Mouse (Mus musculus): ENCODE data around the gene Prss54. TPM values are rescaled to one million over a fixed set of nuclear protein-coding genes. Genes with fewer than 3 reads are reported as not detected.

The Prss54 gene
- polyA plus RNA-seq, 1 experiment from 2014 or later: not detected

DNA sequence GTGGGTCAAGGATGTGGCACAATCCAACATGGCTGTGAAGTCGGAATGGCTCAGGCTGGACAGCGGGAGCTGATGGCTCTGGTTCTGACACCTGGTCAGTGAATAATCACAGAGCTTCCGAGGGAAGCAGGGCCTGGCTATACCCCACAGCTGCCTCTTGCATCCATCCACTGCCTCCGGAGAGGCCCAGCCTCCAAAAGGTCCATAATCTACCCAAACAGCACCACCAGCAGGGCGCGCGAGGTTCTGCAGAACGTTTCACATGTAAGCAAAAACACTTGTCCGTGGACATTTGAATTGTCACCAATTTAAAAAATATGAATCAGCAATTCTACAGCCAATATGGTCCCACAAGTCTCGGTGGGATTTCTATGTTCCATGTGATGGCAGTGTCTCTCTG is 13.1 kb upstream of the Prss54 start:
- no peaks in the 10 kb centered on the region for H3K4me1 ChIP-seq (replicated peaks; ENCODE audit: control insufficient read depth, insufficient read depth, low read length)
- no peak overlapping the region for H3K9ac ChIP-seq (ENCODE audit: low read length)
- no peaks in the 10 kb centered on the region; the same call in 1 of the 2 replicates for H3K9me3 ChIP-seq (ENCODE audit: control insufficient read depth, low read length)
- ATAC-seq (replicated peaks; ENCODE audit: low FRiP score) (no peak), DNase-seq (ENCODE audit: low spot score) (no peak)
- 61% methylated on average over 10 of the region's 10 CpGs for WGBS
- H3K4me2 ChIP-seq (ENCODE audit: low read depth, low read length, severe bottlenecking): no peak overlapping the region
- no peak overlapping the region for H3K4me3 ChIP-seq (ENCODE audit: low read depth, low read length)
- no peaks in the 10 kb centered on the region for H3K36me3 ChIP-seq (ENCODE audit: control insufficient read depth, insufficient read depth, low read length)
- H3K27me3 ChIP-seq (ENCODE audit: control insufficient read depth, insufficient read depth, low read length): no peaks in the 10 kb centered on the region
- no peak overlapping the region for H3K27ac ChIP-seq (ENCODE audit: low read depth, low read length)

DNA sequence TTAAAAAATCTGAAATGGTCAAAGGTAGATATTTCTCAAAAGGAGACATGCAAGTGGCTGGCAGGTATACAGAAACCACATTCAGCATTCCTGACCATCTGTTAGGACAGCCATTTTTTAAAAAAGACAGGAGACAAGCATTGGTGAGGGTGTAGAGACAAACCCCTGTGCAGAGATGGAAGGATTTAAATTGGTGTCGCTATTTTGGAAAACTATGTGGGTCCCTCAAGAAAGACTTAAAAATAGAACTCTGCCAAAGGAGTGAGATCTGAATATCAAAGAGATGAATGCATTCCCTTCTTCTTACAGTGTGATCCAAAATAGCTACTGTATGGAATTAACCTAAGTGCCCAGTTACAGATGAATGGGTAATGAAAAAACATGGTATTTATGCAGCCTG is 11.2 kb upstream of the Prss54 start:
- Histone ChIP-seq H3K4me3 (ENCODE audit: low read depth, low read length) (no peak overlapping the region), H3K4me1 (replicated peaks; ENCODE audit: control insufficient read depth, insufficient read depth, low read length) (no peaks in the 10 kb centered on the region), H3K27me3 (ENCODE audit: control insufficient read depth, insufficient read depth, low read length) (no peaks in the 10 kb centered on the region), H3K9ac (ENCODE audit: low read length) (no peak overlapping the region), H3K4me2 (ENCODE audit: low read depth, low read length, severe bottlenecking) (no peak overlapping the region), H3K36me3 (ENCODE audit: control insufficient read depth, insufficient read depth, low read length) (no peaks in the 10 kb centered on the region), H3K9me3 (ENCODE audit: control insufficient read depth, low read length) (no peaks in the 10 kb centered on the region; the same call in 1 of the 2 replicates), H3K27ac (ENCODE audit: low read depth, low read length) (no peak overlapping the region)
- DNase-seq (ENCODE audit: low spot score) (no peak), ATAC-seq (replicated peaks; ENCODE audit: low FRiP score) (no peak)
- 85% methylated on average over 1 of the region's 1 CpGs for WGBS

DNA sequence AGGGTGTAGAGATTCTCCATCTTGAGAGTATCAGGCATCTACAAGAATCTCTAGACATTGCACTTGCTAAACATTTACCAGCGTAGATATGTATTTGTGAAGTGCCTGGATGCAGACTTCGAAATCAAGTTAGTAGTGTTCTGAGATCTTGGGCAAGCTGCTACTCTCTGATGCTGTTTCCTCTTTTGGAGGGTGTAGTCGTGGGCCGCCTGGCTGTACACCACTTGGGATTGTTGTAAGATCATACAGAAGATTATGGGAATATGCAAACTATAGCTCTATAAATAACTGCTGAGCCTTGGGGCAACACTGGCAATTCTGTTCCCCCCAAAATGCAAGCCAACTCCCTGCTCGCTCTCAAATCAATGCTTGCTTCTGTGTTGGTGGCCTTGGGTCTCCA is 3.0 kb downstream of the Prss54 start:
- DNase-seq (ENCODE audit: low spot score): no peak
- H3K4me1 ChIP-seq (replicated peaks; ENCODE audit: control insufficient read depth, insufficient read depth, low read length): no peaks in the 10 kb centered on the region
- H3K27me3 ChIP-seq (ENCODE audit: control insufficient read depth, insufficient read depth, low read length): no peaks in the 10 kb centered on the region
- H3K27ac ChIP-seq (ENCODE audit: low read depth, low read length): no peak overlapping the region
- WGBS: 84% methylated on average over 5 of the region's 5 CpGs
- no peak for ATAC-seq (replicated peaks; ENCODE audit: low FRiP score)
- no peak overlapping the region for H3K9ac ChIP-seq (ENCODE audit: low read length)
- no peaks in the 10 kb centered on the region for H3K36me3 ChIP-seq (ENCODE audit: control insufficient read depth, insufficient read depth, low read length)
- no peak overlapping the region for H3K4me3 ChIP-seq (ENCODE audit: low read depth, low read length)
- no peaks in the 10 kb centered on the region for H3K9me3 ChIP-seq (ENCODE audit: control insufficient read depth, low read length)
- no peak overlapping the region for H3K4me2 ChIP-seq (ENCODE audit: low read depth, low read length, severe bottlenecking)

DNA sequence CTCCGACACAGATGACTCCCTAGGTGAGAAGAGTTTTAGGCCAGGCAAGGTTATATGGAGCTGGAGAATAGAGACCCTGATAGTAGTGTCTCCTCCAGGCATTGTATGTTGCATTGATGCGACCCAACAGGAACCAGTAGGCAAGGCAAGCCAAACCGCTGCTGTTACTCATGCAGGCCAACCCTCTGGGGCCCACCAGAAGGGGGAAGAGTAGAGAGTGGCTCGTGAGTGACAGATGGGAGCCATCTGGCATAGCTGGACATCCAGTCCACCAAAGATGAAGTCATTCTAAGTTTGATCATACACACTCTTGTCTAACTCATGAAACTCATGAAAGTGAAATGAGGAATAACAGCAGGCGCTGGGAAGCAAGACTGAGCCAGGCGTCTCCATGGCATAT is 9.3 kb downstream of the Prss54 start:
- WGBS: 90% methylated on average over 6 of the region's 6 CpGs
- no peaks in the 10 kb centered on the region for H3K36me3 ChIP-seq (ENCODE audit: control insufficient read depth, insufficient read depth, low read length)
- no peaks in the 10 kb centered on the region for H3K9me3 ChIP-seq (ENCODE audit: control insufficient read depth, low read length)
- no peak overlapping the region for H3K4me2 ChIP-seq (ENCODE audit: low read depth, low read length, severe bottlenecking)
- no peak overlapping the region for H3K9ac ChIP-seq (ENCODE audit: low read length)
- DNase-seq (ENCODE audit: low spot score) (no peak), ATAC-seq (replicated peaks; ENCODE audit: low FRiP score) (no peak)
- H3K4me1 ChIP-seq (replicated peaks; ENCODE audit: control insufficient read depth, insufficient read depth, low read length): no peaks in the 10 kb centered on the region
- H3K4me3 ChIP-seq (ENCODE audit: low read depth, low read length): no peak overlapping the region
- no peak overlapping the region for H3K27ac ChIP-seq (ENCODE audit: low read depth, low read length)
- no peaks in the 10 kb centered on the region for H3K27me3 ChIP-seq (ENCODE audit: control insufficient read depth, insufficient read depth, low read length)

DNA sequence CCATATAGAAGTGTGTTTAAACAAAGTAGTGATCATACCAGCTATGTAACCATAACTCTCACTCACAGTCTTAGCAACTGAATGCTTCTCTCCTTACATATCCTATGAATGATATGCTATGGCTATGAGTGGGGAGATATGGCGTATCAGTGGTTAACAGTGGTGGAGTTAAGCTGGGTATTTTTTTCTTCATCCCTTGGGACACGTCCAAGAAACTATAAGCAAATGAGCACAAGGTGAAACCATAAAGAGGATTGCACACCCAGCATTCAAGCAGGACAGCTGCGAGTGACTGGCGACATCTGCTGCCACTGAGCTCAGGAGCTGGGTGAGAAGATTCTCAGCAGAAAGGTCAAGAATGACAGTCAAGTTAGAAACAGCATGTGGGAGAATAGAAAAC is 9.9 kb downstream of the Prss54 start:
- Histone ChIP-seq H3K27ac (ENCODE audit: low read depth, low read length) (no peak overlapping the region), H3K4me1 (replicated peaks; ENCODE audit: control insufficient read depth, insufficient read depth, low read length) (no peaks in the 10 kb centered on the region), H3K4me3 (ENCODE audit: low read depth, low read length) (no peak overlapping the region), H3K9ac (ENCODE audit: low read length) (no peak overlapping the region), H3K9me3 (ENCODE audit: control insufficient read depth, low read length) (no peaks in the 10 kb centered on the region), H3K36me3 (ENCODE audit: control insufficient read depth, insufficient read depth, low read length) (no peaks in the 10 kb centered on the region), H3K27me3 (ENCODE audit: control insufficient read depth, insufficient read depth, low read length) (no peaks in the 10 kb centered on the region), H3K4me2 (ENCODE audit: low read depth, low read length, severe bottlenecking) (no peak overlapping the region)
- ATAC-seq (replicated peaks; ENCODE audit: low FRiP score): no peak
- WGBS: 83% methylated on average over 4 of the region's 4 CpGs
- DNase-seq (ENCODE audit: low spot score): no peak

DNA sequence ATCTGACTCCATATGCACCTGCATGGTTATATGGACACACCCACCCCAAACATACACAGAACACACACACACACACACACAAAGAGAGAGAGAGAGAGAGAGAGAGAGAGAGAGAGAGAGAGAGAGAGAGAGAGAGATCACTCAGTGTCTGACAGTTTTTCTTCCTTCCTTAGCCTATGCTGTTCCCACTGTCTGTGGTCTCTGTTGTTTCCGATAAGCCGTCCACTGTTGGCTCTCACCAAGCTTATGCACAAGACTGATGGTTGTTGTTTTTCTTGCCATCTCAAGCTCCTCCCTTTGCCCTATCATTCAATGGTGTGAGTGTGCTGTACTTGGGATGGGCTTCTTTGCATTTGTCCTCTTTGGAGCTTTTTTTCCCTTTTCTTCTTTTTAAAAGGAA is 20.2 kb downstream of the Prss54 start:
- DNase-seq (ENCODE audit: low spot score) (no peak), ATAC-seq (replicated peaks; ENCODE audit: low FRiP score) (no peak)
- no peak overlapping the region for H3K4me2 ChIP-seq (ENCODE audit: low read depth, low read length, severe bottlenecking)
- H3K27ac ChIP-seq (ENCODE audit: low read depth, low read length): no peak overlapping the region
- H3K9me3 ChIP-seq (ENCODE audit: control insufficient read depth, low read length): no peaks in the 10 kb centered on the region
- H3K36me3 ChIP-seq (ENCODE audit: control insufficient read depth, insufficient read depth, low read length): no peaks in the 10 kb centered on the region
- no peaks in the 10 kb centered on the region for H3K27me3 ChIP-seq (ENCODE audit: control insufficient read depth, insufficient read depth, low read length)
- H3K9ac ChIP-seq (ENCODE audit: low read length): no peak overlapping the region
- H3K4me1 ChIP-seq (replicated peaks; ENCODE audit: control insufficient read depth, insufficient read depth, low read length): no peaks in the 10 kb centered on the region
- whole genome bisulfite sequencing: 94% methylated on average over 2 of the region's 2 CpGs
- H3K4me3 ChIP-seq (ENCODE audit: low read depth, low read length): no peak overlapping the region

DNA sequence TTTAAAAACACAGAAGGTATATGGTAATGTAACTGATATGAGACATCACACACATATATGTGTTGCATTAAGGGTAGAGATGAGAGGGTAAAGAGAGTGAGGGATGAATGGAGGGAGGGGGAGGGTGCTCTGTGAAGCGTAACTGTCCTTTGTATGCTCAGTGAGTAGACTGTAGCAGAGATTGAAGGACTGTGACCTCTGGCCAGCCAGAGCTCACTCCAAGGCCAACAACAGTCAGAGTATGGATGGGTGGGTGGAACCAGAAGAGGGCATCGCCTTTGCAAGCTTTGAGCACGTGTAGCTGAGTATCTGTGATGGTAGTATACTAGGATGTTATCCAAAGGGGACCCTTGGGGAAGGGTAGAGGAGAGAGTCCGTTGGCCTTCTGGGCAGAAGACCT is 24.6 kb downstream of the Prss54 start:
- H3K27ac ChIP-seq (ENCODE audit: low read depth, low read length): no peak overlapping the region
- WGBS: 75% methylated on average over 4 of the region's 4 CpGs
- no peak for DNase-seq (ENCODE audit: low spot score)

DNA sequence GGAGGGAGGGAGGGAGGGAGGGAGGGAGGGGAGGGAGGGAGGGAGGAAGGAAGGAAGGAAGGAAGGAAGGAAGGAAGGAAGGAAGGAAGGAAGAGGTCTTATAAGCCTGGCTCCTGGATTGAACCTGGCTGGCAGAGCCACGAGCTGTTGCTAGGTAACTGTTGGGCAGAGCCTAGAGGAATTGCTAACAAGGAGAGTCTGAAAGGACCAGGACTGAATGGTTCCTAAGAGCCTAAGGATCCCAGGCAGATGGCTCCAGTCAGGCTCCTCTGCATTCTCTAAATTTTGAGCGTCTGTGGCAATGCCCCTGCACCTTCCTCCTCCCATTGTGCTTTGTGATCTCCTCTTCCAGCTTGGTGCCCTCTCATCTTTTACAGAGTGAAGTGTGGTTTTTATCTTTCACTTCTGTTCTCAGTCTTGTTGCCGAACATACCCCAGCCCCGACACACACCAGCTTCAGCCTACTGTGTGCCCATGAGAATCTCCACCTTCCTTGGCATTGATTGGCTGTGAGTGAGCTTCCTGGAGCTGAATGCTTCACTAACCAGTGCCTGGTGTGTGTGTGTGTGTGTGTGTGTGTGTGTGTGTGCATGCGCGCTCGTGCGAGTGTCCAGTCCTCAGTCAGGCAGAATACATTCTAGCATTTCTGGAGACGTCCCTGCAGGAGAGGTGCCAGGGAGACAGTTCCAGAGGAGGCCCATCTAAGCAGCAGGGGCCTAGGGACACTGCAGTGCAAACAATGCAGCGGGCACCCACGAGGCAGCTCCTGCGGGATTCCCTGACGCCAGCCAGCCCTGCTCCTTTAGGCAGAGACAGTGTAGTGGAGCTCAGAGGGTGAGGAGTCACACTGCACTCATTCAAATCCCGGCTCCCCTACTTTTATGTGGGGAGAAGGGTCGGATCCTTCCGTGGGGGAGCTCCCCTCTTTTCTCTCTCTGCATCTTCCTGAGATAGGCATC is 26.0 kb downstream of the Prss54 start:
- Histone ChIP-seq H3K4me2 (ENCODE audit: low read depth, low read length, severe bottlenecking) (no peak overlapping the region), H3K36me3 (ENCODE audit: control insufficient read depth, insufficient read depth, low read length) (no peaks in the 10 kb centered on the region), H3K27me3 (ENCODE audit: control insufficient read depth, insufficient read depth, low read length) (no peaks in the 10 kb centered on the region), H3K9me3 (ENCODE audit: control insufficient read depth, low read length) (no peaks in the 10 kb centered on the region), H3K4me1 (replicated peaks; ENCODE audit: control insufficient read depth, insufficient read depth, low read length) (no peaks in the 10 kb centered on the region), H3K9ac (ENCODE audit: low read length) (no peak overlapping the region), H3K27ac (ENCODE audit: low read depth, low read length) (no peak overlapping the region), H3K4me3 (ENCODE audit: low read depth, low read length) (no peak overlapping the region)
- DNase-seq (ENCODE audit: low spot score) (no peak), ATAC-seq (replicated peaks; ENCODE audit: low FRiP score) (no peak; the same call in 1 of the 2 replicates)
- WGBS: 63% methylated on average over 16 of the region's 16 CpGs

More for the DNA sequence above, 24.6 kb downstream of the Prss54 start:
- Histone ChIP-seq H3K9me3 (ENCODE audit: control insufficient read depth, low read length) (no peaks in the 10 kb centered on the region), H3K4me3 (ENCODE audit: low read depth, low read length) (no peak overlapping the region), H3K27me3 (ENCODE audit: control insufficient read depth, insufficient read depth, low read length) (no peaks in the 10 kb centered on the region), H3K4me1 (replicated peaks; ENCODE audit: control insufficient read depth, insufficient read depth, low read length) (no peaks in the 10 kb centered on the region), H3K9ac (ENCODE audit: low read length) (no peak overlapping the region), H3K36me3 (ENCODE audit: control insufficient read depth, insufficient read depth, low read length) (no peaks in the 10 kb centered on the region), H3K4me2 (ENCODE audit: low read depth, low read length, severe bottlenecking) (no peak overlapping the region)
- no peak for ATAC-seq (replicated peaks; ENCODE audit: low FRiP score)

DNA sequence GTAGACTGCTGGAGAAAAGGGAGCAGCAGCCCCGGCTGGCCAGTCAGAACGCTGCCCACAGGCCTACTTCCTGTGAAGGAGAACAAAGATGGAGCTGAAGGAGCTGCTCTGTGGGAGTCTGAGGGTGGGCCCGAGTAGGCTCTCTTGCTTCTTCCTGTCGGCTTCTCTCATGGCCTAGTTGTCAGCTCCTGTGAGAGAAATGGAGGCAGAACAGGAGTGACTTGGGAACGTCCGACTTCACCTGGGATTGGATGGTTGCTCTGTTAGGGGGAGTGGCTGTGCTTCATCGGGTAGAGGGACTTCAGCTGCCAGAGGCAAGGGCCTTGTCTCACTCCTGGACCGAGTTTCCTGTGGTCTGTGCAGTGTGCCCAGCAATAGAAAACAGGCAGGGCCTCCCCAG is 28.2 kb downstream of the Prss54 start:
- no peak overlapping the region for H3K27ac ChIP-seq (ENCODE audit: low read depth, low read length)
- WGBS: 64% methylated on average over 8 of the region's 8 CpGs

More for the DNA sequence above, 28.2 kb downstream of the Prss54 start:
- H3K9ac ChIP-seq (ENCODE audit: low read length): no peak overlapping the region
- H3K4me1 ChIP-seq (replicated peaks; ENCODE audit: control insufficient read depth, insufficient read depth, low read length): no peaks in the 10 kb centered on the region
- ATAC-seq (replicated peaks; ENCODE audit: low FRiP score): no peak
- no peaks in the 10 kb centered on the region for H3K36me3 ChIP-seq (ENCODE audit: control insufficient read depth, insufficient read depth, low read length)
- no peak overlapping the region for H3K4me3 ChIP-seq (ENCODE audit: low read depth, low read length)
- DNase-seq (ENCODE audit: low spot score): no peak
- H3K4me2 ChIP-seq (ENCODE audit: low read depth, low read length, severe bottlenecking): no peak overlapping the region
- H3K27me3 ChIP-seq (ENCODE audit: control insufficient read depth, insufficient read depth, low read length): no peaks in the 10 kb centered on the region
- no peaks in the 10 kb centered on the region for H3K9me3 ChIP-seq (ENCODE audit: control insufficient read depth, low read length)

Data from forebrain, embryonic 11.5 days (tissue).